Mouse (Mus musculus): ENCODE results near the gene Gh. TPM values are rescaled to one million over a fixed set of nuclear protein-coding genes. Genes with fewer than 3 reads are reported as not detected.

The Gh gene
- polyA plus RNA-seq, 1 experiment from 2014 or later, result not detected

- no peak within 1 kb of the TSS for H3K9ac ChIP-seq (ENCODE audit: low read depth, low read length)
- no peaks in the 10 kb centered on the region for H3K36me3 ChIP-seq (ENCODE audit: control insufficient read depth, insufficient read depth)
- no peak within 1 kb of the TSS for H3K4me3 ChIP-seq (ENCODE audit: low read depth, low read length)
- 54% methylated on average over 9 of the region's 9 CpGs for WGBS
- H3K4me2 ChIP-seq (replicated peaks; ENCODE audit: low read depth), result no peak within 1 kb of the TSS
- H3K27me3 ChIP-seq (replicated peaks; ENCODE audit: control insufficient read depth, insufficient read depth, low read length), result no peaks in the 10 kb centered on the region
- no peaks in the 10 kb centered on the region for H3K9me3 ChIP-seq (ENCODE audit: control insufficient read depth)
- TF ChIP-seq CTCF (IDR thresholded peaks at IDR 0.05; ENCODE audit: low read depth), result no peak
- H3K4me1 ChIP-seq (replicated peaks; ENCODE audit: control insufficient read depth, insufficient read depth, low read length), result 0 out of 2 replicates have a peak, but pooled peaks cover 6% of the 10 kb centered on the region
- no peak within 1 kb of the TSS for H3K27ac ChIP-seq (ENCODE audit: low read depth, low read length)
- ATAC-seq, result no peak
These were observed 12.7 kb upstream of the Gh start, which contains the start of gene Cd79b for GRCm38 (mm10) chr11:106314333-106314812. TSS of gene Cd79b (minus strand) at chr11:106314762.

- Histone ChIP-seq H3K9ac (ENCODE audit: low read depth, low read length) (no peak overlapping the region), H3K36me3 (ENCODE audit: control insufficient read depth, insufficient read depth) (no peaks in the 10 kb centered on the region), H3K27me3 (replicated peaks; ENCODE audit: control insufficient read depth, insufficient read depth, low read length) (no peaks in the 10 kb centered on the region), H3K4me2 (replicated peaks; ENCODE audit: low read depth) (no peak overlapping the region), H3K27ac (ENCODE audit: low read depth, low read length) (no peak overlapping the region), H3K4me1 (replicated peaks; ENCODE audit: control insufficient read depth, insufficient read depth, low read length) (0 out of 2 replicates have a peak, but pooled peaks cover 3% of the 10 kb centered on the region), H3K4me3 (ENCODE audit: low read depth, low read length) (no peak overlapping the region), H3K9me3 (ENCODE audit: control insufficient read depth) (no peaks in the 10 kb centered on the region)
- peak; percentile 38; the same call in 1 of the 2 replicates for ATAC-seq
- 34% methylated on average over 5 of the region's 5 CpGs for WGBS
- no peak for TF ChIP-seq CTCF (IDR thresholded peaks at IDR 0.05; ENCODE audit: low read depth)
These were observed 11.9 kb upstream of the Gh start for GRCm38 (mm10) chr11:106313533-106313932.

GRCm38 (mm10) chr11:106310123-106310522, 8.5 kb upstream of the Gh start:
- TF ChIP-seq CTCF (IDR thresholded peaks at IDR 0.05; ENCODE audit: low read depth), result no peak
- no peak for ATAC-seq

GRCm38 (mm10) chr11:106308162-106308561, 6.5 kb upstream of the Gh start:
- Histone ChIP-seq H3K4me2 (replicated peaks; ENCODE audit: low read depth) (no peak overlapping the region), H3K36me3 (ENCODE audit: control insufficient read depth, insufficient read depth) (no peaks in the 10 kb centered on the region), H3K27ac (ENCODE audit: low read depth, low read length) (no peak overlapping the region), H3K4me1 (replicated peaks; ENCODE audit: control insufficient read depth, insufficient read depth, low read length) (no peaks in the 10 kb centered on the region), H3K4me3 (ENCODE audit: low read depth, low read length) (no peak overlapping the region), H3K9ac (ENCODE audit: low read depth, low read length) (no peak overlapping the region), H3K9me3 (ENCODE audit: control insufficient read depth) (no peaks in the 10 kb centered on the region), H3K27me3 (replicated peaks; ENCODE audit: control insufficient read depth, insufficient read depth, low read length) (no peaks in the 10 kb centered on the region)
- no peak for ATAC-seq
- no peak for TF ChIP-seq CTCF (IDR thresholded peaks at IDR 0.05; ENCODE audit: low read depth)
- WGBS, result 85% methylated on average over 11 of the region's 11 CpGs

More at GRCm38 (mm10) chr11:106310123-106310522, 8.5 kb upstream of the Gh start:
- Histone ChIP-seq H3K4me2 (replicated peaks; ENCODE audit: low read depth) (no peak overlapping the region), H3K9me3 (ENCODE audit: control insufficient read depth) (no peaks in the 10 kb centered on the region), H3K27me3 (replicated peaks; ENCODE audit: control insufficient read depth, insufficient read depth, low read length) (no peaks in the 10 kb centered on the region), H3K36me3 (ENCODE audit: control insufficient read depth, insufficient read depth) (no peaks in the 10 kb centered on the region), H3K4me1 (replicated peaks; ENCODE audit: control insufficient read depth, insufficient read depth, low read length) (no peaks in the 10 kb centered on the region), H3K9ac (ENCODE audit: low read depth, low read length) (no peak overlapping the region), H3K4me3 (ENCODE audit: low read depth, low read length) (no peak overlapping the region), H3K27ac (ENCODE audit: low read depth, low read length) (no peak overlapping the region)
- 60% methylated on average over 5 of the region's 5 CpGs for WGBS

- no peak for TF ChIP-seq CTCF (IDR thresholded peaks at IDR 0.05; ENCODE audit: low read depth)
- Histone ChIP-seq H3K36me3 (ENCODE audit: control insufficient read depth, insufficient read depth) (no peaks in the 10 kb centered on the region), H3K27ac (ENCODE audit: low read depth, low read length) (no peak overlapping the region), H3K4me2 (replicated peaks; ENCODE audit: low read depth) (no peak overlapping the region), H3K9ac (ENCODE audit: low read depth, low read length) (no peak overlapping the region), H3K9me3 (ENCODE audit: control insufficient read depth) (no peaks in the 10 kb centered on the region), H3K4me1 (replicated peaks; ENCODE audit: control insufficient read depth, insufficient read depth, low read length) (no peaks in the 10 kb centered on the region), H3K4me3 (ENCODE audit: low read depth, low read length) (no peak overlapping the region), H3K27me3 (replicated peaks; ENCODE audit: control insufficient read depth, insufficient read depth, low read length) (no peaks in the 10 kb centered on the region)
- ATAC-seq, result no peak
- 50% methylated on average over 5 of the region's 5 CpGs for WGBS
These were observed 5.8 kb upstream of the Gh start for GRCm38 (mm10) chr11:106307432-106307831.

- H3K4me3 ChIP-seq (ENCODE audit: low read depth, low read length), result no peak overlapping the region
- no peaks in the 10 kb centered on the region for H3K36me3 ChIP-seq (ENCODE audit: control insufficient read depth, insufficient read depth)
- H3K4me1 ChIP-seq (replicated peaks; ENCODE audit: control insufficient read depth, insufficient read depth, low read length), result no peaks in the 10 kb centered on the region
- ATAC-seq, result no peak
- no peak overlapping the region for H3K4me2 ChIP-seq (replicated peaks; ENCODE audit: low read depth)
- TF ChIP-seq CTCF (IDR thresholded peaks at IDR 0.05; ENCODE audit: low read depth), result no peak
- WGBS, result 82% methylated on average over 9 of the region's 9 CpGs
- no peak overlapping the region for H3K9ac ChIP-seq (ENCODE audit: low read depth, low read length)
- H3K27ac ChIP-seq (ENCODE audit: low read depth, low read length), result no peak overlapping the region
- no peaks in the 10 kb centered on the region for H3K9me3 ChIP-seq (ENCODE audit: control insufficient read depth)
- no peaks in the 10 kb centered on the region for H3K27me3 ChIP-seq (replicated peaks; ENCODE audit: control insufficient read depth, insufficient read depth, low read length)
These were observed 5.1 kb upstream of the Gh start for GRCm38 (mm10) chr11:106306758-106307157.

GRCm38 (mm10) chr11:106306065-106306385, 4.4 kb upstream of the Gh start:
- no peaks in the 10 kb centered on the region for H3K4me1 ChIP-seq (replicated peaks; ENCODE audit: control insufficient read depth, insufficient read depth, low read length)
- TF ChIP-seq CTCF (IDR thresholded peaks at IDR 0.05; ENCODE audit: low read depth), result no peak
- H3K4me3 ChIP-seq (ENCODE audit: low read depth, low read length), result no peak overlapping the region
- H3K9me3 ChIP-seq (ENCODE audit: control insufficient read depth), result no peaks in the 10 kb centered on the region
- no peaks in the 10 kb centered on the region for H3K36me3 ChIP-seq (ENCODE audit: control insufficient read depth, insufficient read depth)
- no peak for ATAC-seq
- no peak overlapping the region for H3K9ac ChIP-seq (ENCODE audit: low read depth, low read length)
- no peak overlapping the region for H3K27ac ChIP-seq (ENCODE audit: low read depth, low read length)
- H3K27me3 ChIP-seq (replicated peaks; ENCODE audit: control insufficient read depth, insufficient read depth, low read length), result no peaks in the 10 kb centered on the region
- no peak overlapping the region for H3K4me2 ChIP-seq (replicated peaks; ENCODE audit: low read depth)
- WGBS, result 75% methylated on average over 3 of the region's 3 CpGs
